Mouse (Mus musculus): ENCODE data around the gene Aff3.

DNA sequence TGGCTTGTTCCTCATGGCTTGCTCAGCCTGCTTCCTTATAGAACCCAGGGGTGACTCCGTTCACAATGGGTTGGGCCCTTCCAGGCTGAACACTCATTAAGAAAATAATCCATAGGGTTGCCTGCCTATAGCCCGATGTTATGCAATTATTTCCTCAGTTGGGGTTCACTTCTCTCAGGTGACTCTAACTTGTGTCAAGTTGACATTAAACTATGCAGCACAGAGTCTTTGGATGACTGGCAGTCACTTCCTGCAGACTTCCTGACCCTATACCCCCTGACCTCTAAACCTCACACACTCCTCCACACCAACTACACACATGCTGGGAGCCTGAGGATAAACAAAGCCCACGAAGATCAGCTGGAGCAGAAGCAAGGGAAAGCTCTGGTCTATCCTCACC, 15.6 kb downstream of the Aff3 start:
- no peak for TF ChIP-seq CTCF (IDR thresholded peaks at IDR 0.05; ENCODE audit: insufficient read depth, low read length)
- no peak for TF ChIP-seq POLR2A (IDR thresholded peaks at IDR 0.05; ENCODE audit: borderline replicate concordance, extremely low read depth, low read depth, low read length)

Data from lung, adult 2 months (tissue).